Mouse (Mus musculus) R1 (cell line): ENCODE results near the gene Gtdc1.
"Not testable (repeated sequence)": the region's sequence is repeated elsewhere in the genome, so short reads cannot be mapped to it uniquely, and the experiment has no call there.

Source experiments
- DNase-seq: peaks from one replicate; pipeline ENCODE4 v3.0.0-alpha.2; 2018; ENCODE audit warnings: low read depth, low spot score

Gtdc1 gene

GRCm38 (mm10) chr2:44780961-44781360, 146.5 kb downstream of the Gtdc1 start:
- peak; percentile 82 for DNase-seq

DNA sequence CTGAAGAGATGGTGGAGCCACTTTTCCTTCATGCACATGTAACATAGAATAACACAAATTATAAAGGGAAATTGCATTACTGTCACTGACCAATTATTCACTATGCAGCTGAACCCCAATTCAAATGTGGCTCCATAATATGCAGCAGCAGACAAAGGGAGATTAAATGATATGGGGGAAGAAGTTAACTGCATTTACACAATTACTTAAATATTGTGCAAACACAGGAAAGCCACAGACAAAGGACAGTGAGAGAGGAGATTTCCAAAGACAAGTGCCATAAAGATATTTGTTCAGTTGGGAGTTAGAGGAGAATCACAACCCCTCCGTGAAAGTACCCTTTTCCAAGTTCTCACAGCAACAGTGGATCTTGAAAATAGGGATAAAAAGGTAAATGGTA, 163.6 kb downstream of the Gtdc1 start:
- DNase-seq, result no peak

DNA sequence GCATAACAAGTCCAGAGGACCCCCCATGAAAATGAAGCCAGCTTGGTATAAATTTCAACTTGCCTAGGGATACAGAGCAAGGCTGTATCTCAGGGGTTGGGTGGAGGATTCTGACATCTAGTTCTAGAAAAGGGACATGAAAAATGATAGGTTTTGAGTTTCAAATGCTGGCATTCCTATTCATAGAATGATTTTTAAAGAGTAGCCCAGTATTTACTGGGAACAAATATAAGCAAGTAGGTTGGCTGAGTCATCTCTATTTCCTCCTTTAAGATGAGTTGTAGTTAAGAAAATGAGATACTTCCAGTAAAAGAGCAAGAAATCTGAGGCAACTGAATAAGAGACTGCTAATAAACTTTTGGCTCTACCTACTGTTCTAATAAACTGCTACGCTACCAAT, 190.8 kb downstream of the Gtdc1 start:
- DNase-seq, result no peak

DNA sequence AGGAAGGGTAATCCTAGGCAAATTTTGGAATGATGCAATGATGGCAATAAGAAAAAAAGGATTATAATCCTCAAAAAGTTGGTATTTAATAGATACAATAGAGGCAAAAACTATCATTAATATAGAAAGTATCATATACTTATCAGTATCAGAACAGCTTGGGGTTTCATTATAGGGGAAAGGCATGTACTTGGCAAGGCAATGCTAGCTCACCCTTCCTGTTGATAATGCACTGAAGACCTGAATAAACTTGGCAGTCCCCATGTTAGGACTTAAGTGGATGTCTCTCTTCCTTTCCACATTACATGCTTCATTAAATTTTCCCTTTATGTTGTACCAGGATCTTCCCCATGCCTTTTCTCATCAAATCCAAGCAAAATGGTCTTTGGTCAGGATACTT, 206.0 kb downstream of the Gtdc1 start:
- no peak for DNase-seq

GRCm38 (mm10) chr2:44705883-44706615, 221.4 kb downstream of the Gtdc1 start:
- DNase-seq, result no peak

DNA sequence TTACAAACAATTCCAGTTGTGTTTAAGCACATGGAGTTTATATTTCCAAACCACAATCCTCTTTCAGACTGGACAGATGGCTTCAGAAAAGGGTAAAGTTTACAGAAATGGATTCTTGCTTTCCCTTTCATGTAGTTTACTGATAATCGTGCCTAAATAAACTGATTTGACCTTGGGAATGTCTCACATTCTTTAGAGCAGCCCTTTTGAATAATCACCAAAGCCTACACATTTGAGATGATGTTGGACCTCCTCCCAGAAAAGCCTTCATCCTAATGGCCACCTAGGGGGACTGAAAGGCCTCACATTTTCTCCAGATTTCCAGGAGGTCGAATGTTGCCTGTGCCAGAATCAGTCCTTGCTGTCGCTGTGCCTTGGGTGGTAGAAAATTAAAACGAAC, 227.2 kb downstream of the Gtdc1 start:
- peak; percentile 4 for DNase-seq

DNA sequence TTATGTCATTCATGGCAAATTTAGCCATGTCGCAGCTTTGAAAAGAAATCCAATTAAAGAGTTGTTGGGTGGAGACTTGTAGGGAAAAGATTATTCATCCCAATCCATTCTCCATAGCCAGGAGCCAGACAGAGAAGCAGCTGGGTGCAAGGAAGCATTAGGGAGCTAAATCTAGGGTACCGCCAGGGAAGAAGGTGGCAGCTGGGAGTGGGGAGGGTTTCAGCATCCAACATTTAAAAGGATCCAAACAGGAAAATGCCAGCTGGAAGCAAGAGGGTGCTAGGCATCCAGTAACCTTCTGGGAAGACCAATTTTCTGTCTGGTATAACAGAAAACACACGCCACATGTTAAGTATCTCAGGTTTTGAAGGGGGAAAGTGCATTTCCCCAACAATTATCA, 231.0 kb downstream of the Gtdc1 start:
- DNase-seq, result no peak

GRCm38 (mm10) chr2:44693898-44694297, 233.6 kb downstream of the Gtdc1 start:
- no peak for DNase-seq

DNA sequence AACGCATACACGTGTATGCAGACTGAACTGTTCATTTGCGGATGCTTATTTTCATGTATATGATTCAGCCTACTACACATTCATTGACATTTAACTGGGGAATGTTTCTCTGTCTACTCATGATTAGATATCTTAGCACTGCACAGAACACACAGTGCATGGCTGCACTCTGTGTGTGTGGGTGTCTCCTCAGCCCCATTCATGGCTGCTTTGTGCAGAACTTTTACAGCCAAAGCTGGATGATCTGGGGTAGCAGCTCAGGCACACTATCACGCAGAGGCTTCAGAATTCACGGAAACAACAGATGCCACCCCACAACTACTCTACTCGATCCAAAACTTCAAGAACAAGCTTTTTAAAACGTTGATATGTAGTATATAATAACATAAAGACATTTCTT, 263.4 kb downstream of the Gtdc1 start:
- DNase-seq, result no peak

DNA sequence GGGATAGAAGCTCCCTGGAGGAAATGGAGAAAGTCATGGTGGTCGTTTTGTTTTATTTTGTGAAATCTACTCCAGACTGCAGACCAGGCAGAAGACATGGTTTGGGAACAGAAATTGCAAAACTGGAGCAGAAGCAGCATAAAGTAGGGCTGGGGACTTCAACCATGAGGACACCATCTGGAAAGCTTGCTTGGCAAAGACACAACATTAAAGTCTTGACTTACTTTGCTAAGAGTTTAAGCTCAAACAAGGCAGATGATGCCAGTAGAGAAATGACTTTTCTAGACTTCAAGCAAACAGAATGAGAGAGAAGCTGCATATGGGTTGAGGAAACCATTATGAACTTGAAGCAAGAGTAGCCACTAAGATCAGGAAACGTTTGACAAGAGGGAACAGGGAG, 267.6 kb downstream of the Gtdc1 start:
- no peak for DNase-seq

DNA sequence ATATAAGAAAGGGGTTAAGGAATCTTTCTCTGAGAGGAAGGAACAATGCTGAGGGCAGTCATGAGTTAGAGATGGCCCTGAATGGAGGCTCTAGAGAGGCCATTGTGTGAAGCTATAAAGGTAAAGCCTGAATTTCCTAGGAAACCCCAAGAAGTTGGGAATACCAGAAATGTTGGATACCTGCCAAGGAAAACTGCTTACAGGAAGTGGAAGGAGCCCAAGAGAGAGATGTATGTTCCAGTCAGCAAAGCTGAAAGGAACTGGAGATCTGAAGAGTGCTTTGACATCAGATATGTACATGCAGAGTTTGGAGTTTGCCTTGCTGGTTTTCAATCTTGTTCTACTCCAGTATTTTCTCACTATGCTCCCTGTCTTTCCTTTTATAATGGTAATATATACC, 268.4 kb downstream of the Gtdc1 start:
- no peak for DNase-seq

GRCm38 (mm10) chr2:44648537-44648936, 278.9 kb downstream of the Gtdc1 start:
- no peak for DNase-seq

DNA sequence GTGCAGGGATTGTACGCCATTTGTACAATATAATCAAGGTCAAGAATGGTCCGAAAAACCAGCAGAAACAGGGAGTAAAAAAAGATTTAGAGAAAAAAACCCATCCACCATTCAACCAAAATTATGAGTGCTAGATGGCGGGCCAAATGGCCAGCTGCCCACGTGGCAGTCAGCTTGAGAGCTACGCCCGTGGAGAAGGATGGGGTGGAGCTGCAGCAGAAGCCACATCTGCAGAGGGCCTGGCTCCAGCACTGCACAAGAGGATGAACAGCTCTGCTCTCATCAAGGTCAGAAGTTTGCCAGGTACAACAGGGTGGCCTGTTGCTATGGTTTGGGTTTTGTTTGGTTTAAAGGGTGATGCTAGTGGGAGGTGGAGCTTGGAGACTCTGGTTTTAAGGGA, 281.1 kb downstream of the Gtdc1 start:
- DNase-seq, result no peak

DNA sequence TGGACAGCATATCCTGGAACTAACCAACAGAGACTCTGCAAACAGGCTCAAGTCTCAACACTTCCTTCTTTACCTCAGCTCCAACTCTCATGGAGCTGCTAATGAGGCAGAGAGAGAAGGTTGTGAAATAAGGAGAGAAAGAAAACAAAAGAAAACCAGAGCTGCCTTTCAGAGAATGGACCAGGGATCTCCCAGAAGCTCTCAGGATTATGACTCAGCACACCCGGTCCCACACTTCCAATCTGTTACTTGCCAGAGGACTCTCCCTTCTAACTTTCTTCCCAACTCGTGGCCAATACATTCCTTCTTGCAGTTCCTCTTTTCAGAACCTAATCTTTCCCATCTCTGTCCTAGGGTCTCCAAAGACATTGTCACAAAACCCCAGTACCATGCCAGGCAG, 288.1 kb downstream of the Gtdc1 start:
- no peak for DNase-seq

DNA sequence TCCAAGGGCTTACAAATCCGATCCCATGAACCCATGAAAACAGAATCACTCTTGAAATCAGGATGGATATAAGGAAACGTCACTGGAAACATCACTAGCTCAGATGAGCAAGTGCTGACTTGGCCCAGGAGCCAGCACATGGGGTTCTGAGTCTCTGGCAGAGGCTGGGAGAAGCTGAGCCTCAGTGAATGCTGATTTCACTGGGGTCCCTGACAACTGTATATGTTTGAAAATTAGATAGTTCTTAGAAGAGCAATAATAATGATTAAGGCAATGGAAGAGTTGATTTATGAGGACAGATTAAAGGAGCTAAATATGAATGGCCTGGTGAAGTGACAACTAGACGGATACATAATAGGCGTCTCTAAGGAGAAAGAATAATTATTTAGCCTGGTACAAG, 289.3 kb downstream of the Gtdc1 start:
- DNase-seq, result no peak

DNA sequence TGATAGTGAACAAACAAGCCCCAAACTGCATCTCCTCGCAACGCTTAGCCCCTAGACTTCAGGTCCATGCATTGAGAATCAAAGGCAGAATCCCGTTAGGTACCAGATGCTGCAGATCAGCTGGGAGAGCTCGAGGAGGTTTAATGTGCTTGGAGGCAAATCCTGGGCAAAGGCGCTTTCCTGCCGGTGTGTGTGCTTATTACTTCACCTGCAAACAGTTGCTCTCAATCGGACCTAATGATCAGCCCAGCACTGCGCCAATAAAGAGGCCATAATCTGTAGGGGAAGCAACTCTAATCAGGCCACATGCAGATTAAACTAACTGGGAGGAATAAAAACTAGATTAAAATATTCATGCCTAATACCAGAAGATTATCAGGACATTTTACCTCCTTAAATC, 293.5 kb downstream of the Gtdc1 start:
- DNase-seq, result no peak

GRCm38 (mm10) chr2:44633064-44633463, 294.4 kb downstream of the Gtdc1 start:
- DNase-seq, result no peak

DNA sequence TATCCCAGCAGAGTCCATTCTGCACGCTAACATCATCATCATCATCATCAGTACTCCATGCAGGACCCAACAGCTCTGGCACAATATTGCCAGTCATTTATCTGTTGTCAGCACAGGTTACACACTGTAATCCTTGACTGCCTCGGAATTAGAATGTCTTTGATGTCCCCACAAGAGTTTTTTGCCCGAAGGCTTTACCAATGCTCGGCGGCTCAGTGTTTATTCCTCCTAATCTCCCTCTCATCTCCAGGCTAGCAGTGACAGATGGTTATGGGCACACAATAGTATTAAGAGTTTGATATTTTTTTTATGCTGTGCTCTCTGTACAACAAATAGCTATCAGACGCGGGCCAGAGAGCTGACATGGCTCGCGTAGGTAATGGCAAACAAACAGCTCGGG, 294.9 kb downstream of the Gtdc1 start:
- no peak for DNase-seq

- DNase-seq, result peak; percentile 30
These were observed 296.4 kb downstream of the Gtdc1 start for GRCm38 (mm10) chr2:44631064-44631463.

GRCm38 (mm10) chr2:44628778-44629177, 298.7 kb downstream of the Gtdc1 start:
- DNase-seq, result no peak

GRCm38 (mm10) chr2:44625154-44625553, 302.3 kb downstream of the Gtdc1 start:
- DNase-seq, result no peak

GRCm38 (mm10) chr2:44622471-44622870, 305.0 kb downstream of the Gtdc1 start:
- DNase-seq, result no peak

- DNase-seq, result not testable (repeated sequence)
These were observed 327.8 kb downstream of the Gtdc1 start for GRCm38 (mm10) chr2:44599653-44600052.

DNA sequence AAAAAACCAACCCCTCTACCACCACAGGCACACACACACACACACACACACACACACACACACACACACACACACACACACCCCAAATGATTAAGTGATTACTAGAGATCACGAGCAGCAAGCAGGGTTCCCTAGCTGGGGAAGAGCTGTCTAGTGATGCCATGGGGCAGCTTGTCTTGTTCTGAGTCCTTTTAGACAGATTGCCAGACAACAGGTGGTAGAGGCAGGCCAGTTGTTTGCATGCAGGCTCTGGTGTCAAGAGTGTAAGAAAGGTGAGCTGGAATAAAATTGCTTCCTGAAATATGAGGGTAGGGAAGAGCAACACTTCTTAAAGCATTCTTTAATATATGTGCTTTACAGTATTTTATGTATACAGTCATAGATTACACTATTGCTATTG, 333.2 kb downstream of the Gtdc1 start:
- DNase-seq, result no peak
